Mouse (Mus musculus): ENCODE measurements around the gene C530008M17Rik.

The C530008M17Rik gene

DNA sequence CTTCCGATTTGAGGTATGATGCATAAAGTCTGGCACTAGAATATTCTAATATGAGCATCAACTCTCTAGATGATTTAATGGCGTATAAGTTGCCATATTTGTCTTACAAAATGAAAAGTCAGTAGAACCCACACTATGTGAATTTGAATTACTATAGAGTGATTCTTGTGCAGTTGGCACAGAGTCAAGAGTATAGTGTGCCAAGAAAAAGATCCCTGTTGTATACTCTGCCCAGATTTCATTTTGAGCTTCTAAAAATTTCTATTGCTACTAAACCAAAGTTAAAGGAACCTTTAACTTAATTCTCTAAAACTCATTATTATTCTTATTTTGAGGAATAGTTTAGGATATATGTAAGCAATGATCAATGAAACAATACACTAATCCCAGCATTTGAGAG is at the start of gene C530008M17Rik:
TSS of gene C530008M17Rik (plus strand) at position 301 of the 400 bp plus-strand sequence.
- DNase-seq (ENCODE audit: low read depth), result no peak

- DNase-seq (ENCODE audit: low read depth), result no peak
These were observed 46.5 kb upstream of the C530008M17Rik start for GRCm38 (mm10) chr5:76609702-76610370.

GRCm38 (mm10) chr5:76612867-76613499 is 43.3 kb upstream of the C530008M17Rik start:
- DNase-seq (ENCODE audit: low read depth), result no peak

DNA sequence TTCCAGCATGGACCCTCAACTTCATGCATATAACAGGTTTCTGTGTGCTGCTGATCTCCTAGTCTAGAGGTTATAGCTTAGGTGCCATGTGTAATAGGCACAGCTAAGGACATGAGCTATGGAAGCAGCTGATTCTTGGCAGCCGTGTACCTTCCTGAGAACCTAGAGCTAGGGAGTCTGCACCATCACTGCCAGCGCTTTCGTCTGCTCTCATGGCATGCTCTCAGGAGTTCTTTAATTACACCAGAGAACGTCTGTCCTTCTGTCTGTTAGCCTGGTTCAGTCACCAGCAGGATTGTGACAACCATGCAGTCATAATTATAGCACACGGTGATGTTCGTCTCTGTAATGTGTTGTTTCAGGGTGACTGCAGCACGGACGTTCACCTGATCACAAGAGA is 41.0 kb upstream of the C530008M17Rik start:
- DNase-seq (ENCODE audit: low read depth), result no peak

DNA sequence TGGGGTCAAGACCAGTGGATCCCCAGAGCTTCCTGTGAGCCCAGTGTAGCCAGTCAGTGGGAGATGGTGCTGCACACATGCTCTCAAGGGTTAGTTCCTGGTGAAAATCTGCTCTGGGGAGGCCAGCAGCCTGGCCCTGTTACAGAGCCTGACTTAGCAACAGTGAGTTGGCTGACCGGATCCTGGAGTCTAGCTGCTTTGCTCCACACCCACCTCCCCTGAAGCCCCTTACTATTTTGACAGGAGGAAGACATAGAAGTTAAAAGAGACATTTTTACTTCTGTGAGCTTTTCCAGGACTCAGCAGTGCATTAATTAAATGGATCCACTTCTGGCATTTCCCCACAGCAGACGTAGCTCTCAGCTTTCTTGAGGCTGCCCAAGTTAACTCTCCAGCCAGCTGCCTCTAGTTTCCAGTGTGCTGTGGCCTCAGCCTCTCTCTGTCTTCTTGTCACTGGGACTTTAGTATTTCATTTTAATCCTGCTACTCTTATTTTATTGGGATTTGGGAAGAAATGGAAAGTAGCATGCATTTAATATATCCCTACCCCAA is 40.0 kb upstream of the C530008M17Rik start:
- no peak for DNase-seq (ENCODE audit: low read depth)

GRCm38 (mm10) chr5:76618750-76619149 is 37.6 kb upstream of the C530008M17Rik start:
- no peak for DNase-seq (ENCODE audit: low read depth)

- DNase-seq (ENCODE audit: low read depth), result no peak
These were observed 32.6 kb upstream of the C530008M17Rik start for GRCm38 (mm10) chr5:76623759-76624158.

- no peak for DNase-seq (ENCODE audit: low read depth)
These were observed 28.5 kb upstream of the C530008M17Rik start for GRCm38 (mm10) chr5:76627770-76628169.

GRCm38 (mm10) chr5:76634012-76634411 is 22.3 kb upstream of the C530008M17Rik start:
- DNase-seq (ENCODE audit: low read depth), result no peak

- no peak for DNase-seq (ENCODE audit: low read depth)
These were observed 20.7 kb upstream of the C530008M17Rik start for GRCm38 (mm10) chr5:76635592-76635991.

GRCm38 (mm10) chr5:76642076-76642475 is 14.2 kb upstream of the C530008M17Rik start:
- DNase-seq (ENCODE audit: low read depth), result no peak

GRCm38 (mm10) chr5:76644234-76644633 is 12.1 kb upstream of the C530008M17Rik start:
- no peak for DNase-seq (ENCODE audit: low read depth)

DNA sequence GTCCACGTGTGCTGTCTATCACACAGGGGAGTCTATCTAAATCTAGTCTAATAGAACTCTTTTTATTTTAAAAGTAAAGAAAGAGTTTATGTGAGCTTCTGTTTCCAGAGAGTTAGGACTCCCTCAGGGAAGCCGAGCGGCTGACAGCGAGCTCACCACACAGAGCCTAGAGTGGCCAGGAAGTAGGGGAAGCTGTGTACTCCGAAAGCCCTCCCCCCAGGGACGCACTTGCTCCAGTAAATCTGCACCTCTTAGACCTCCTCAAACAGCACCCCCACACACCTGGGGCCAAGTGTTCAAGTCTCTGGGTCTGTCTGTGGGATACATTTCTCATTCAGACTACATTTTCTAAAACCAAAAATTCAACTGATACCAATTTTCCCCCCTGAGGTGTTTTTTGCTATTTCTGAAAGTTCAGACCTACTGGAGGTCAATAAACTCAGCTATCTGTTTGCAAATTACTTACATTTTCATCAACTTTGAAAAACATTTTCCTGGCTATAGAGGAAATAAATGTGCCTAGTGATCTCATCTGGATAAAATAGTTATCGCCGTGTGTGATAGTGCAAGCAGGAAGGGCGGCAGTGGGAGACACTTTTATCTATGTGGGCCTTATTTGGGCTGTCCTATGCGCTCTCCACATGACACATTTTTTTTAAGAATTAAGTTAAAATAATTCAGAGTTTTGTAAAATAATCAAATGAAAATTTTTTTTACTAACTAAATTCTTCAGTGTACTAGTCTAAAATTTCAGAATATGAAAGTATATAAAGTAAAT is 11.0 kb upstream of the C530008M17Rik start:
- DNase-seq (ENCODE audit: low read depth), result no peak

GRCm38 (mm10) chr5:76649897-76650296 is 6.4 kb upstream of the C530008M17Rik start:
- DNase-seq (ENCODE audit: low read depth), result no peak

- no peak for DNase-seq (ENCODE audit: low read depth)
These were observed 5.1 kb upstream of the C530008M17Rik start for GRCm38 (mm10) chr5:76651151-76651725.

DNA sequence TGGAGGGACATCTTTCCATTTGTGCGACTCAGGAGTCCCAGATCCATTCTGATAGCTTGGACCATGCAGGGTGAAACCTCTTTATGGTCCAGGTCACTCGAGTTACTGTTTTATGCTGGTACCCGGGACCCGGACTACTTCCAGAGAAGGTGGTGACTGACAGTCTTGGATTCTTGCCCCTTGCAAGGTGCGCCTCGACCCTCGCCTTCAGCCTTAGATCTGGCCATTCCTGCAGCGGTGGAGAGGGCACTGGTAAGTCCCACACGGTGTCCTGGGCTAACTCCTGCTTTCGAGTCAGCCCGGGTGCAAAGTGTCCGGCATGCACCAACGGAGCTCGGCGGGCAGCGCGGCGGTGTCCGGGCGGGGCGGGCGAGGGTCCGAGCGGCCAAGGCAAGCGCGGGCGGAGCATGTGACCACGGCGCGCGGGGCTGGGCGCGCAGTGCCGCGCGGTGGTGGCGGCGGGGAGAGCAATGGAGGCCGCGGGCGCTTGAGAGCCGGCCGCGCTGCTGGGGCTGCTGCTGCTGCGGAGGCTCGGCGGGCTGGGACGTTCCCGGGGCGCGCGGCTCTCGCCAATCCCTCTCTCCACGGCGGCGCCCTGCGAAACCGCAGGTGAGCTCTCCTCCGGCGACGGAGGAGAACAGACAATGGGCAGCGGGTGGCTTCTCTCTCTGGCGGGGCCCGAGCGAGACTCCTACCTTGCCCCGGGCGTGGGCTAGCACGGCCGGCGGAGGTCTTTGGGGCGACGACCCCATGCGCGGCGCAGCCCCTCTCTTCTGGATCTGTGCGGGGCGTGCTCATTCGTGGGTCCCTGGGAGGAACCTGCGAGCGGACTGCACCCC is 1.2 kb downstream of the C530008M17Rik start:
- no peak for DNase-seq (ENCODE audit: low read depth)

GRCm38 (mm10) chr5:76658084-76658934 is 2.0 kb downstream of the C530008M17Rik start:
- DNase-seq (ENCODE audit: low read depth), result no peak

DNA sequence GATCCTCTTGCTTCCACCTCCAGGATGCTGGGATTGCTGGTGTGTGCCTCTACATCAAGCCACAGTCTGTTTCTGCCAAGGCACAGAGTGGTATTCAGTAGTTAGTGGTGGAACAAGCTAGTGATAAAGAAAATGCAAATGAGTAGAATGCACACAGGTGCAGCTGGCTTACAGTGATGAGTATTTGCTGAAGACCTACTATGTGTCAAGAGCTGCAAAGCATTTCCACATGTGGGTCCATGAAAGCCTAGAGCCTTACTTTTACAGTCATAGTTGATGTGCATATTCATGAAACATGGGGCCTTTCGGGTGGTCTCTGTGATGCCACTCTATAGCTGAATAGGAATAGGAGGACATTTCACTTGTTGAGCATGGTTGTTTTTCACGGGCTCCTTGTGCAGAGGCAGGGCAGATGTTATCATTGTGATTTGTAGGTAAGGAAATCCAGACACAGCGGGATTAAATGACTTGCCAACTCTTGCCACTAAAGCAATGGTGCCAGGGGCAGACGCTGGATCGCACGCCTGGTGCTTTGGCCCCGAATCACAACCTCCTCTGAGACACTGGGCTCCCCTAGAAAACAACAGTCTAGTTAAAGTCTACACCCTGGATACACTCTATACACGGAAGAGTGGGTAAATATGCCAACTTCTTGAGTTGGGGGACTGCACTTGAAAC is 3.8 kb downstream of the C530008M17Rik start:
- no peak for DNase-seq (ENCODE audit: low read depth)

DNA sequence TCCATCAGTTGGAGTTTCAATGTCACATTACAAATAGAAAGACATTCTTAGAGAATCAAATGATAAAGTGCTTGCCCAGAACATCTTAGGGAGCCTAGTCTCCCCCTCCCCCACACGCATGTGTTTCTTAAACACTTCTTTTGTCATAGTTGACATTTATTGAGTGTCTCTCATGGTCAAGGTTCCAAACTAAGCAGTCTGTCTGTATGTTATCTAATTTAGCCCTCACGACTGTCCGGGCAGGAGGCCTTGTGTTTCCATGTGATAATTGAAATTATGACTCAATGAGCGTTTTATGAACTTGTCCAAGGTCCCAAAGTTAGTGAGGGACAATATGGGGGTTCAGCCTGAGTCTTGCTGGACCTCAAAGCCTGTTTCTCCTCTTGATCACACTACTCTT is 5.0 kb downstream of the C530008M17Rik start:
- no peak for DNase-seq (ENCODE audit: low read depth)

DNA sequence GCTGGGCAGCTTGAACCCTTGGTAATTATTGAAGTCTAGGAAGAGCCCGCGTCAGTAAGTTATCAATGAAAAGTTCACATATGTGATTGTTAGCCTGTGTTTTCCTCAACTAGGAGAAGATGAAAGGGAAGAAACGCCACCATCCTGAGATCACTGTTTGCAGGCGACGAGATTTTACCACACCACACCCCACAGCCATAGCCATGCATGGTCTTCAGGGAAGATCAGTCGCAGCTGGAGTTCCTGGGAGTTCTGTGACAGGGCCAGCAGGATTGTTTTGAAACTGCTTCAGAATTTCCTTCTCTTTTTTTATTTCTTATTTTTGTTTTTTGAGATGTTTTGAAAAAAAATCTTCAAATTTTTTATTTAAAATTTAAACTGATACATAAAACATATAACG is 8.6 kb downstream of the C530008M17Rik start:
- DNase-seq (ENCODE audit: low read depth), result no peak
